Mouse (Mus musculus) hindbrain, embryonic 11.5 days (tissue): Measurements from ENCODE around the gene Vdr. TPM values are rescaled to one million over a fixed set of nuclear protein-coding genes. Genes with fewer than 3 reads are reported as not detected.
"Not testable (repeated sequence)": the region's sequence is repeated elsewhere in the genome, so short reads cannot be mapped to it uniquely, and the experiment has no call there.

Source experiments
- ATAC-seq: fragments of 200-750 bp; cut with Nextera tagmentation; 2 replicates; pipeline ENCODE4 v1.8.0; 2017; ENCODE audit warnings: mild to moderate bottlenecking, moderate TSS enrichment, moderate library complexity; ENCODE audit not compliant: low FRiP score
- DNase-seq: peaks from one replicate; pipeline ENCODE4 v3.0.0-alpha.2; 2015; ENCODE audit warnings: low spot score
- H3K27ac ChIP-seq: fragments of 300-500 bp; sonication (generic); 2 replicates; pipeline ENCODE4 v1.5.1; 2014; ENCODE audit warnings: mild to moderate bottlenecking, low read depth, low read length
- H3K27me3 ChIP-seq: fragments of 300-500 bp; sonication (generic); 2 replicates; pipeline ENCODE4 v1.6.1; 2014; ENCODE audit warnings: mild to moderate bottlenecking, low read length, moderate library complexity, mixed read lengths; ENCODE audit not compliant: control insufficient read depth, insufficient read depth
- H3K36me3 ChIP-seq: fragments of 300-500 bp; sonication (generic); 2 replicates; pipeline ENCODE4 v1.6.1; 2014; ENCODE audit warnings: mild to moderate bottlenecking, low read length, moderate library complexity, mixed read lengths; ENCODE audit not compliant: control insufficient read depth, insufficient read depth
- H3K4me1 ChIP-seq: fragments of 300-500 bp; sonication (generic); replicated peaks from 2 replicates; pipeline ENCODE4 v1.6.1; 2014; ENCODE audit warnings: low read length, mixed read lengths; ENCODE audit not compliant: control insufficient read depth, insufficient read depth
- H3K4me2 ChIP-seq: fragments of 300-500 bp; sonication (generic); replicated peaks from 2 replicates; pipeline ENCODE4 v1.6.1; 2014; ENCODE audit warnings: mild to moderate bottlenecking, low read depth, low read length
- H3K4me3 ChIP-seq: fragments of 300-500 bp; sonication (generic); 2 replicates; pipeline ENCODE4 v1.5.1; 2014; ENCODE audit warnings: low read depth, low read length
- H3K9ac ChIP-seq: fragments of 300-500 bp; sonication (generic); 2 replicates; pipeline ENCODE4 v1.6.1; 2014; ENCODE audit warnings: low read depth, low read length
- H3K9me3 ChIP-seq: fragments of 300-500 bp; sonication (generic); 2 replicates; pipeline ENCODE4 v1.6.1; 2016; ENCODE audit warnings: low read length; ENCODE audit not compliant: control insufficient read depth
- WGBS: fragments of 180-500 bp; shearing (Covaris S2); extraction: QIAGEN DNeasy Blood & Tissue Kit; methylation state at CpG from one replicate; pipeline ENCODE4 v1.1.7; 2014; 5-methylcytosine and 5-hydroxymethylcytosine counted together
- polyA plus RNA-seq: library from polyadenylated mRNA; unstranded; fragments of >200 nt; fragmentation: Nextera tagmentation; extraction: Ambion mirVana; gene quantifications from 2 replicates; pipeline ENCODE4 v1.2.1, GENCODE M21; 2014

Vdr gene
- polyA plus RNA-seq, 1 experiment from 2014 or later: 0.22 TPM

DNA sequence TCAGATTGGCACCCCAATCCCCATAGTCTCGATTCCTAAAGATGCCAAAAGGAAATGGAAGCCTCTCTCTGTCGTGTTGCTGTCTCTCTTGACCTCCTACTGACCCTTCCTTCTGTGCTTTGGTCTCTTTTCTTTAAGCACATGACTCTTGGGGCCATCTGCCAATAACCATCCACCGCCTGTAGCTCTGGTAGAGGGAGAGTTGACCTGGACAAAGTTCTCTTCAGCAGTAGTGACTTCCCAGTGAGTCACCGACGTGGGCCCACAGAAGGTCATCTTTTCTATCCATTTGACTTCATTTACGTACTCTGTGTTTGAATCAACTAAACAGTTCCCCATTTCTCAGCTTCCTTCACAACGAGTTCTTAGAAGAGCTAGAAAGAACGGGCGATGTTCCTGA lies 30.0 kb downstream of the Vdr start:
- Histone ChIP-seq H3K9me3 (no peaks in the 10 kb centered on the region), H3K9ac (no peak overlapping the region), H3K4me1 (no peaks in the 10 kb centered on the region), H3K4me3 (no peak overlapping the region), H3K36me3 (no peaks in the 10 kb centered on the region), H3K27ac (no peak overlapping the region), H3K27me3 (no peaks in the 10 kb centered on the region), H3K4me2 (no peak overlapping the region)
- no peak for DNase-seq
- WGBS: 81% methylated on average over 9 of the region's 9 CpGs
- ATAC-seq: no peak

DNA sequence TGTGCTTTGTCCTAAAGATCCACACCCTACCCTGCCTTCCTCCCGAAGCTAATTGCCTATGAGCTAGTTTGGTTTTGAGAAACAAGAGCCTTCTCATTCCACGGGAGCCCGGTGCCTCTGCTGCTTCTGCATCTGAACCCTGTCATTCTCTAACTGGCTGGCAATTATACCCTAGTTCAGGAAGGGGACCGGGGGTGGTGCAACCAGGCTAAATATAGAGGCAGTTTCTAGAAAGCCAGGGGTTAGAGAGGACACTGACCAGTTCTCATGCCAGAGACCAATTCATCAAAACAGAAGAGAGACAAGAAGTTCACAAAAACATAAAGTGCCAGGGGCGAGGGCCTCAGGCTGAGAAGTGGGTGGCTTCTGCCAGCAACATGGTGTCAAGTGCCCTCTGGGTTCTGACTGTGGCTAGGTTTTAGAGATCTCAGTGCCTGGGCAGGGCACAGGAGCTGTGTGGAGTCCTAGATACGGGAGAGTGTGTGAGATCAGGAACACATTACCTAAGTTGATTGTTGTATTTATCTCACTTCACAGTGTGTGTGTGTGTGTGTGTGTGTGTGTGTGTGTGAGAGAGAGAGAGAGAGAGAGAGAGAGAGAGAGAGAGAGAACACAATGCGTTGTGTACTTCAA lies 31.6 kb downstream of the Vdr start:
- Histone ChIP-seq H3K4me2 (no peak overlapping the region), H3K27ac (no peak overlapping the region), H3K36me3 (no peaks in the 10 kb centered on the region), H3K9ac (no peak overlapping the region), H3K9me3 (no peaks in the 10 kb centered on the region), H3K4me3 (no peak overlapping the region), H3K27me3 (no peaks in the 10 kb centered on the region), H3K4me1 (no peaks in the 10 kb centered on the region)
- no peak for ATAC-seq
- DNase-seq: no peak
- 77% methylated on average over 7 of the region's 7 CpGs for WGBS

DNA sequence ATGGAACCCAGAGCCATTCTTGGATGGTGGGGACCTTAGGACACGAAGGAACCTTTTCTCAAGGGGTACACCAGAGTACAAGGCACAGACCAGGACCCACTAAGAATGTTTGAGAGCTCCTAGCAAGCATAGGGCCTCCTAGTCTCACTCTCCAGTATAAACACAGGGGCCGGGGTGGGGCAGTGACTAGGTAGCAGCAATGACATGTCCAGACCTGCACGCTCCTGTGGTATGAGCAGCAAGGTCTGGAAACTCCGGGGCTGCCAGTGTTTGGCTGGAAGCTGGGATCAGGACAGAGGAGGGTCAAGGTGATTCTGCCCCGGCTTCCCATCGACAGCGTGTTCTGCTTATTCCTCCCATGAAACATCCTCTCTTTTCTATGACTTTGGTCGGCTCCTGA lies 34.6 kb downstream of the Vdr start:
- no peaks in the 10 kb centered on the region for H3K27me3 ChIP-seq
- ATAC-seq (no peak), DNase-seq (no peak)
- H3K9ac ChIP-seq: no peak overlapping the region
- WGBS: 85% methylated on average over 8 of the region's 8 CpGs
- H3K36me3 ChIP-seq: no peaks in the 10 kb centered on the region
- H3K4me1 ChIP-seq: no peaks in the 10 kb centered on the region
- H3K4me2 ChIP-seq: no peak overlapping the region
- H3K9me3 ChIP-seq: no peaks in the 10 kb centered on the region
- no peak overlapping the region for H3K4me3 ChIP-seq
- H3K27ac ChIP-seq: no peak overlapping the region

DNA sequence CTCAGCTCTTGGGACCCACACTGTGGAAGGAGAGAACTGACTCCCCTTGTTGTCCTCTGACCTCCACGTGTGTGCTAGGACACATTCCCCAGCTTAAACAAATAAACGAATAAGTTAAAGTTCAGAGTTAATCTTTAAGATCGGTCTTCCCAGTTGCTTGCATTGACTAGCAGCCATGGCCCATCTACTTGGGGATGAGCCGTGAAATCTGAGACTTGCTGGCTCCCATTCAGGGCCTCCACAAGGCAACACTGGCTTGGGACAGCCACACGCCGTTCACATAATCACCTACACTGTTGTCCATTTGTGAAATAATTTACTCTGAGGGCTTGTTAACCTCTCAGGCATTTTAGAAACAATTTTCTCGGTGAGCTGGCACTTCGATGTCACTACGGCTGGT lies 36.7 kb downstream of the Vdr start:
- Histone ChIP-seq H3K4me1 (no peaks in the 10 kb centered on the region), H3K27ac (no peak overlapping the region), H3K4me2 (no peak overlapping the region), H3K4me3 (no peak overlapping the region), H3K9me3 (no peaks in the 10 kb centered on the region), H3K36me3 (no peaks in the 10 kb centered on the region), H3K9ac (no peak overlapping the region), H3K27me3 (no peaks in the 10 kb centered on the region)
- 78% methylated on average over 9 of the region's 9 CpGs for WGBS
- DNase-seq: no peak
- ATAC-seq: no peak

- ATAC-seq (no peak), DNase-seq (no peak)
- no peak overlapping the region for H3K9ac ChIP-seq
- H3K4me1 ChIP-seq: no peaks in the 10 kb centered on the region
- no peaks in the 10 kb centered on the region for H3K36me3 ChIP-seq
- H3K27me3 ChIP-seq: no peaks in the 10 kb centered on the region
- no peak overlapping the region for H3K27ac ChIP-seq
- 93% methylated on average over 8 of the region's 8 CpGs for WGBS
- no peaks in the 10 kb centered on the region for H3K9me3 ChIP-seq
- H3K4me2 ChIP-seq: no peak overlapping the region
- no peak overlapping the region for H3K4me3 ChIP-seq
Measured at GRCm38 (mm10) chr15:97872161-97872560, 38.3 kb downstream of the Vdr start.

DNA sequence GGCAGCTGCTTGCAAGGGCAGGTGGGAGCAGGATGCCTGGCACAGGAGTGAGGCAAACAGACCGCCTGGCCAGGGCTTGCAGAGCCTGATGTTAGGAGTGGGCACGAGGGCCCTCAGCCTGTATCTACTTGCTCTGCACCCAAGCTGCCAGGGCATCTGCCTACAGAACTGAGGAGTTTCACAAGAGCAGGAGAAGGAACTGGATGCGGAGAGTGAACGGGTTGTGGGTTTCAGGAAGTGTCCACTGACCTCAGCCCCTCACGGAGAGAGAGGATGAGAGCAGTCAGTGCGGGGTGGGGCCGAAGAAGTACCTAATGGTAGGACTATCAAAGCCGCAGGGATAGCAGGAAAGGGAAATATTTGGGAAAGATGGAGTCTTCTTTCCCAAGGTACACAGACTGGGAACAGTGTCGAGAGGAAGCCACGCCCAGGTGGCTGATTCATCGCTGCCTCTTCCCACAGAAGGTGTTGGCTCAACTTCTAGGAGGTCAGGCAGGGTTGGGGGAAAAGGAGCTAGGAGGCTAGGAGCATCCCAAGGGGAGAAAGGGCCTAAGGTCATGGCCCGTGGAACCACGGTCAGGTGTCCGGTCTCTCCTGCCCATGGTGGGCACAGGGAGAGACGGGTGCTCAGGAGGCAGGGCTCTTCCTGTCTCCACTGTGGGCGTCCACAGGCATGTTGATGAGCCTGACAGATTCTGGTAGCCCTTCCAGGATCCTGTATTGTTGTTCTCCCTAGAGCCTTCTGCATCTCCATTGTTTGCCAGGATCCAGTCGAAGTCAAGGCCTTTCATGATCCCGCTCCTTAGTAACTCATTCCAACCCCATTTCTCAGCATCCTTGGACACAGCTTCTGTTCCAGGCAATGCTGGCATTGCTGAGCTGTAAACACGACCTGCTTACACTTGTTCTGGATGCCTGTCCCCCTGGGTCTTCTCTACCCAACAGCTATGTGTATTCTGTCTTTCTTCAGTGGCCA lies 39.1 kb downstream of the Vdr start:
- no peak for DNase-seq
- Histone ChIP-seq H3K9me3 (no peaks in the 10 kb centered on the region), H3K27me3 (no peaks in the 10 kb centered on the region), H3K4me3 (no peak overlapping the region), H3K9ac (no peak overlapping the region), H3K27ac (no peak overlapping the region), H3K4me2 (no peak overlapping the region), H3K36me3 (no peaks in the 10 kb centered on the region), H3K4me1 (no peaks in the 10 kb centered on the region)
- WGBS: 86% methylated on average over 19 of the region's 19 CpGs
- ATAC-seq: no peak

DNA sequence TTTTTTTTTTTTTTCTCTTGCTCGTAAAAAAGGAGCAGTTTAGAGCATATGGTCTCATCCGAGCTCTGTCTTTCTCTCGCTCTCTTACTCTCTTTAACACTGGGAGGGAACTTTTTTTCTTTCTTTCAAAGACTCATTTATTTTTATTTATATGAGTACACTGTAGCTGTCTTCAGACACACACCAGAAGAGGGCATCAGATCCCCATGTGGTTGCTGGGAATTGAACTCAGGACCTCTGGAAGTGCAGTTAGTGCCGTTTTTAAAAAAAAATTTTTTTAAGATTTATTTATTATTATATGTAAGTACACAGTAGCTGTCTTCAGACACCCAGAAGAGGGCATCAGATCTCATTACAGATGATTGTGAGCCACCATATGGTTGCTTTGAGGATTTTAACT lies 40.3 kb downstream of the Vdr start:
- 85% methylated on average over 4 of the region's 4 CpGs for WGBS
- not testable (repeated sequence) for H3K9me3 ChIP-seq, H3K4me1 ChIP-seq, H3K9ac ChIP-seq, H3K27ac ChIP-seq, H3K27me3 ChIP-seq, H3K4me3 ChIP-seq, H3K36me3 ChIP-seq, DNase-seq, ATAC-seq, H3K4me2 ChIP-seq

DNA sequence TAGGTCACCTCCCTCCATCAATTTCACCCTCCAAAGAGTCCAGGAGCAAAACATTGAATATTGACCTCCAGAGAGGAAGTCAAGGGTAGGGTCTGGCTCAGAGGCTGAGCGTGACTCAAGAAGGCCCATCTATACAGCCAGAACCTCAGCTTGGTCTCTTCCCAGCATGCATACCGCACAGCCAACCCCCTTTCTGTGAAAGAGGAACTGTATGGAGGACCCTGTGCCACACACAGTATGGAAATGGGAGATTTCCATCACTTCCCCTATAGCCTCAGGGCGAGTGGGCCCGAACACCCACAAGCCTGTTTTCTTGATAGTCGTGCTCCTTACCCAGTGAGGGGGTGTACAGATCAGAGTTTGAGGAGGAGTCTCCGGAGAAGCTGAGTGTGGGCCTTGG lies 41.4 kb downstream of the Vdr start:
- ATAC-seq (no peak), DNase-seq (no peak)
- no peak overlapping the region for H3K4me3 ChIP-seq
- H3K4me2 ChIP-seq: no peak overlapping the region
- no peaks in the 10 kb centered on the region for H3K36me3 ChIP-seq
- no peaks in the 10 kb centered on the region for H3K27me3 ChIP-seq
- H3K27ac ChIP-seq: no peak overlapping the region
- no peak overlapping the region for H3K9ac ChIP-seq
- WGBS: 88% methylated on average over 6 of the region's 6 CpGs
- no peaks in the 10 kb centered on the region for H3K9me3 ChIP-seq
- H3K4me1 ChIP-seq: no peaks in the 10 kb centered on the region

DNA sequence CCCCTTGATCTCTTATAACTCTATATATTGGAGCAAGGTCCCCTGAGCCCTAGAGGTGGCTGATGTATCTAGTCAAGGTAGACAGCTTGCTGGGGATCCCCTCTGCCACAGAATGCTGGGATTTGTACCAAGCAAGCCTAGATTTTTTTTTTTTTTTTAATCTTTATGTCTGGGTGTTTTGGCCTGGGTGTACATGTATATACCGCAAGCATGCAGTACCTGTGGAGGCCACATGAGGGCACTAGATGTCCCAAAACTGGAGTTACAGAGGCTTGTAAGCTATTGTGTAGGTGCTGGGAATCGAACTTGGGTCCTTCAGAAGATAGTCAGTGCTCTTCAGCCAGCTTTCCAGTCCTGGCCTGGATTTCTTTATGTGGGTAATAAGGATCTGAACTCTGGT lies 44.4 kb downstream of the Vdr start:
- no peak overlapping the region for H3K27ac ChIP-seq
- no peaks in the 10 kb centered on the region for H3K36me3 ChIP-seq
- no peak overlapping the region for H3K9ac ChIP-seq
- DNase-seq: no peak
- no peaks in the 10 kb centered on the region for H3K9me3 ChIP-seq
- 88% methylated on average over 2 of the region's 2 CpGs for WGBS
- H3K4me2 ChIP-seq: no peak overlapping the region
- no peak for ATAC-seq
- H3K4me3 ChIP-seq: no peak overlapping the region
- no peaks in the 10 kb centered on the region for H3K4me1 ChIP-seq
- no peaks in the 10 kb centered on the region for H3K27me3 ChIP-seq
